Mouse (Mus musculus): ENCODE measurements at regions not wholly inside any gene's neighbourhood (a gene's known extent, or its start where the extent isn't known, plus 50 kb on each side); places are given as distances from the start of the nearest gene placed in this dataset.
"Not testable (repeated sequence)": the region's sequence is repeated elsewhere in the genome, so short reads cannot be mapped to it uniquely, and the experiment has no call there.

GRCm38 (mm10) chr9:86092998-86093397 is 250.8 kb downstream of the Tpbg start:
- DNase-seq (ENCODE audit: low spot score in 2 of 2): no peak

GRCm38 (mm10) chr9:86095460-86095859 is 253.3 kb downstream of the Tpbg start:
- no peak for DNase-seq (ENCODE audit: low spot score in 2 of 2)

GRCm38 (mm10) chr9:86096246-86096645 is 254.1 kb downstream of the Tpbg start:
- no peak for DNase-seq (ENCODE audit: low spot score in 2 of 2)

- no peak for DNase-seq (ENCODE audit: low spot score in 2 of 2)
These were observed 257.1 kb downstream of the Tpbg start for GRCm38 (mm10) chr9:86099325-86099724.

GRCm38 (mm10) chr9:86101360-86102086 is 259.3 kb downstream of the Tpbg start:
- DNase-seq (ENCODE audit: low spot score in 2 of 2): no peak

GRCm38 (mm10) chr9:86103607-86104006 is 261.4 kb downstream of the Tpbg start:
- no peak for DNase-seq (ENCODE audit: low spot score in 2 of 2)

GRCm38 (mm10) chr9:86104664-86105063 is 262.5 kb downstream of the Tpbg start:
- DNase-seq (ENCODE audit: low spot score in 2 of 2): no peak

GRCm38 (mm10) chr9:86105851-86106250 is 263.7 kb downstream of the Tpbg start:
- DNase-seq (ENCODE audit: low spot score in 2 of 2): no peak

GRCm38 (mm10) chr9:86109906-86110305 is 267.7 kb downstream of the Tpbg start:
- no peak for DNase-seq (ENCODE audit: low spot score in 2 of 2)

- no peak for DNase-seq (ENCODE audit: low spot score in 2 of 2)
These were observed 277.2 kb downstream of the Tpbg start for GRCm38 (mm10) chr9:86119370-86119769.

GRCm38 (mm10) chr9:86135617-86136016 is 293.4 kb downstream of the Tpbg start:
- not testable (repeated sequence) for DNase-seq (ENCODE audit: low spot score in 2 of 2)

- DNase-seq (ENCODE audit: low spot score in 2 of 2): no peak
These were observed 303.7 kb downstream of the Tpbg start for GRCm38 (mm10) chr9:86145903-86146302.

GRCm38 (mm10) chr9:86160316-86160715 is 304.4 kb downstream of the Ube2cbp start:
- no peak for DNase-seq (ENCODE audit: low spot score in 2 of 2)

GRCm38 (mm10) chr9:86166362-86167067 is 298.2 kb downstream of the Ube2cbp start:
- DNase-seq (ENCODE audit: low spot score in 2 of 2): peak in 1 of 2 experiments; percentile 41

GRCm38 (mm10) chr9:86170756-86171155 is 294.0 kb downstream of the Ube2cbp start:
- DNase-seq (ENCODE audit: low spot score in 2 of 2): no peak

GRCm38 (mm10) chr9:86186751-86187747 is 277.7 kb downstream of the Ube2cbp start:
- no peak for DNase-seq (ENCODE audit: low spot score in 2 of 2)

- no peak for DNase-seq (ENCODE audit: low spot score in 2 of 2)
These were observed 275.9 kb downstream of the Ube2cbp start for GRCm38 (mm10) chr9:86188873-86189272.

GRCm38 (mm10) chr9:86205041-86205440 is 259.7 kb downstream of the Ube2cbp start:
- DNase-seq (ENCODE audit: low spot score in 2 of 2): no peak

- DNase-seq (ENCODE audit: low spot score in 2 of 2): no peak
These were observed 256.3 kb downstream of the Ube2cbp start for GRCm38 (mm10) chr9:86208334-86208925.

GRCm38 (mm10) chr9:86211267-86211666 is 253.5 kb downstream of the Ube2cbp start:
- DNase-seq (ENCODE audit: low spot score in 2 of 2): no peak

- no peak for DNase-seq (ENCODE audit: low spot score in 2 of 2)
These were observed 245.1 kb downstream of the Ube2cbp start for GRCm38 (mm10) chr9:86219669-86220068.

- DNase-seq (ENCODE audit: low spot score in 2 of 2): no peak
These were observed 240.2 kb downstream of the Ube2cbp start for GRCm38 (mm10) chr9:86224530-86224929.
